Mouse (Mus musculus) cerebellum, adult 2 months (tissue): ENCODE measurements around the gene Ms4a8a.

Experiments used
- CTCF ChIP-seq: fragments of 200-500 bp; IDR thresholded peaks from 2 replicates; pipeline ENCODE4 v1.5.1; 2011; ENCODE audit warnings: low read depth, mild to moderate bottlenecking, control low read depth, low read length, moderate library complexity, borderline replicate concordance; ENCODE audit not compliant: insufficient read depth
- POLR2A ChIP-seq: fragments of 200-500 bp; IDR thresholded peaks from 2 replicates; pipeline ENCODE4 v1.6.1; 2011; ENCODE audit warnings: low read length, control low read depth, borderline replicate concordance; ENCODE audit not compliant: insufficient read depth

DNA sequence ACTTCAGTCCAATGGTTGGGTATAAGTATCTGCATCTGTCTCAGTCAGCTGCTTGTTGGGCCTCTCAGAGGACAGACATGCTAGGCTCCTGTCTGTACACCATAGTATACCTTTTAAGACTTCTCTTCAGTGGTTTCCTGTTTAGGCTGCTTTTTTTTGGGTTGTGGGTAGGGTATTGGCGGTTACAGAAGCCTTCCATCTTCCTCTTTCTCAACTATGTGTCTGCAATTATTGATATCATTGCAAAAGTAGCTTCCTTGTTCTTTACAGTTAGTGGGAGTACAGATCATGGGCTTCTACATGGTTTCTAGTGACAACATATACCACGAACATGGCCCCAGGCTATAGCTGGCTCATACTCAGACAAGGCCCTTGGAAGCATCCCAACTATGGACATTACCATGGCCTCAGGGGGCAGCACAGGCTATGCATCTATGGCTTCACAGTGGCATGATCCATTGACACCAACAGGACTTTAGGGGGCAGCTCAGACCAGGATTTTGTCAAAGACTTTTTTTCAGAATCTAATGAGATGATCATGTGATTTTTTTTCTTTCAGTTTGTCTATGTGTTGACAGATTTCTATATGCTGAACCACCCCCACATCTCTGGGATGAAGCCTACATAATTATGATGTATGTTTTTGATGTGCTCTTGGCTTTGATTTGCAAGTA is 15.6 kb downstream of the Ms4a8a start:
- TF ChIP-seq CTCF: no peak
- TF ChIP-seq POLR2A: no peak
